Mouse (Mus musculus): ENCODE results near the gene Dexi.

- TF ChIP-seq GATA1 (IDR thresholded peaks at IDR 0.05; ENCODE audit: low read length) = no peak
- TF ChIP-seq TAL1 (IDR thresholded peaks at IDR 0.05; ENCODE audit: low read length) = no peak
Observed at GRCm38 (mm10) chr16:10546865-10547264, 4.0 kb upstream of the Dexi start.
